Mouse (Mus musculus) cerebellum, adult 11 months (tissue): Measurements from ENCODE around the gene Gm1043.

ENCODE experiments used
- DNase-seq: peaks from one replicate; pipeline ENCODE4 v3.0.0; 2022

Gene Gm1043

DNA sequence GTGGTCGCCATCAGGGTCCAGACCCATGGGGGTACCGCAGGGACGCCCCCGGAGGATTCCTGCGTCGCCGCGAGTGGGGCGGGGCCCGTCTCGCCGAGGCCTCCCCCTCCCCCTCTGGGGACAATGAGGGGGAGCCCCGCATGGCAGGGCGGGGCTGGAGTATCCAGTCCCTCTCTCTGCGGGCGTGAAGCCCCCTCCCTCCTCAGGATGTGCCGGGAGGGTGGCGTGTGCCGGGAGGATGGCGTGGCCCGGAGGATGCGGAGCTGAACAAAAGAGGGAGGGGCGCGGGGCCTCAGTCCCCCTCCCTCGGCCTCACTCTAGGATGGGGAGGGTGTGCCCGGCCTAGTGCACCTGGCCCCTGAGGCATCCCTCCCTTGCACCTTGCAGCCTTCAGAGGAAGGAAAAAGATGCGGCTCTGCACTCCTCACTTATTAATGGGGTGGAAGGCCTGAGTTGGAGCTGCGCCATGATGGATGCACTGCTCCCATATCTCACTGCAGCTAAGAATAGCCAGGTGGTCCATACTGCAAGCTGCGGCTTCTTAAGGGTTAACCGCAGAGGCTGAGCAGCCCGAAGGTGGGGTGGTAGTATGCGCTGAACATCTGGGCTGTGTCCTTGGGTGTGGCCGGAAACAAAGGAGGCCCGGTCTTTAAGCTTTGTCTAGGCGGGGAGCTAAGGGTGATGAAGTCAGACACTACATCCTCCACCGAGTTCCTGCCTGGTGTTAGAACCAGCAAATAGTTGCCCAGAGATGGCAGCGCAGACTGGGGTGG is 161.2 kb downstream of the Gm1043 start:
- DNase-seq: peak; percentile 54

DNA sequence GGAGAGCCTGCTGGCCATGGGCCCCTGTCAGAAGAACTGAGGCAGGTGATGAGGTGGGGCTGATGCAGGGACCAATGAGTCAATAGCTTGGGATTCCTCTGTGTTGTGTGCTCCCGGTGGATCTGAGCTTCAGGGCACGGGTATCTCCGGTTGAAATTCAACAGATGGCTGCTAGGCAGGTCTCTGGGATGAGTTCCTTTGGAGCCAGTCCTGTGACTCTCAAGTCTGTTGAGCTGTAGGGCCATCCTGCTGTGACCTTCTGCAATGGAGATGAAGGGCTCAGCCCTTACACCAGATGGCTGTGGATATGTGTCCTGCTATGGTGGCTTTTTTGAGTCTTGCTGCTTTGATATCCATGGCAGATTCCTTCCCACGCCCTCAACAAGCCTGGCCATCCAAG is 162.3 kb downstream of the Gm1043 start:
- DNase-seq: peak; percentile 68

DNA sequence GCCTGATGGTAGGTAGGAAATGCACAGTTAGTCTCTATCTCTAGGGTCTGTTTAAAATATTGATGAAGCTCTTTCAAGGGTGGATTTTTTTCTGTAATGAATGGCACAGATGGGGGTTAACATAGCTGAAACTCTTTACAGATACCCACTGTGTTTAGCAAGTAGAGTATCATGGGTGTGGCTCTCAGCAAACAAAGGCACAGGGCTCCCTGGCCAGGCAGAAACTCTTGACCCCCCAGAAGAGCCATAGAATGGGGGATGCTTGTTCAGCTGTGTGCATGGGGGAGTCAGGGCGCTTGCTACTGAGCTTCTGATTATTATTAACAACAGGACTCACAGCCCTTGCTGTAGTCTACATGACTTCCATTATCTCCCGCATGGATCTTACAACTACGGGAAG is 163.7 kb downstream of the Gm1043 start:
- DNase-seq: no peak

DNA sequence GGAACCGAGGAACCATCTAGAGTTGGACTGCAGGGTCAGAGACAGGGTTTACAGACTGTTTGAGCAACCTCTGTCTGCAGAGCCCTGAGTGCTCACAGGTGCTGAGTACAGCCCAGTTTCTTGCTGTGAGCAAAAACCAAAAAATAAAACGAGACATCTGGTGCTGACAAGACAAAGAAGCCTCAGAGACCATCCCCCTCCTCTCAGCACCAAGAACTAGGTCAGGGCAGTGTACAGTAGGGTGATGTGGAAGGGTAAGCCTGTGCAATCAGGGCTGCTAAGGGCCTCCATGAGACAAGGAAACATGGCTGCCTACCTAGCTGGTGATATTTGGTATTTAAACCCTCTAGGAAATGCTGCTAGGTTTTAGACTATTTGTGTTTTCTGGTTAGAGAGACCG is 166.4 kb downstream of the Gm1043 start:
- no peak for DNase-seq

DNA sequence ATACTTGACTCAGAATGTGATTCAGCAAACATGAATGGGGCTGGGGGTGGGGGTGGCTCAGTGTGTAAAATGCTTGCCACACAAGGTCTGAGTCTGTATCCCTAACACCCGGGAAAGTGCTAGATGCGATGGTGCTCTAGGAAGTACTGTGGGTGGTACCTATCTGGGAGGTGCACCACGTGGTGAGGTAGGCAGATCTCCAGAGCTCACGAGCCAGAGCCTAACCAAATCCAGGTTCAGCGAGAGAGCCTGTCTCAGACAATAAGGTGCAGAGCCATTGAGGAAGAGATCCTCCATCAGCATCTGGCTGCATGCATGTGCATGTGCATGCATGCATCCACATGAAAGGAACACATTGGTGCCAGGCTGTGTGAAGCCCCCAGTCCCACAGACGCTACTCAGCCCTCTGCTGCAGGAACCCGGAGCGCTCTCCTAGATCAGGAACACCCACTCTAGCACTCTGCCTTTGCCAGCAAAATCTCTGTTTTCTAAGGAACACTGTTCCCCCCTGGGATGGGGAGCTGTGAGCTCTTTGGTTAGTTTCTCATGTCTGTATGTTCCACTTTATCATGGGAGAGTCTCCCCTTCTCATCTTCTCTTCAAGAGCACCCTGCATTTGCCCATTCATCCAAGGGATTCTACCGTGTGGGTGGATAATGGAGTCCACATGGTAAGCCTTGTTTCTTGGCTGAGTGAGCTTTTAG is 167.1 kb downstream of the Gm1043 start:
- DNase-seq: no peak

DNA sequence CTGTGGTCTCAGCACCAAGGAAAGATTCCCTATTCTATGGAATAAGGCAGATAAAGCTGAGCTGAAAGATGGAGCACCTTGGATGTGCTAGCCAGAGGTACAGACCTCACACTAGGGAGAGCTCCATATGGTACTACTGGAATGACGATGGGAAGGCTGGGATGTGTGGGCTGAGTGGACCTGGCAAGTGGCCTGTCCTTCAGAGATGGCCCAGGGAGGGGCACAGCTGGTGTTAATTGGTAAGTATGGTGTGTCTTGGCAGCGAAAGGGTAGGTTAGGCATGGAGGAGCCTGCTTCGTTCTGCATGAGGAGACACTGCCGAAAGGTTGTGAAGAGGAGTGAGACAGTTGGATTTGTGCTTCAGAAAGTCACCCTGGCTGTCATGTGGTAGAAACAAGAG is 169.4 kb downstream of the Gm1043 start:
- DNase-seq: peak; percentile 31

DNA sequence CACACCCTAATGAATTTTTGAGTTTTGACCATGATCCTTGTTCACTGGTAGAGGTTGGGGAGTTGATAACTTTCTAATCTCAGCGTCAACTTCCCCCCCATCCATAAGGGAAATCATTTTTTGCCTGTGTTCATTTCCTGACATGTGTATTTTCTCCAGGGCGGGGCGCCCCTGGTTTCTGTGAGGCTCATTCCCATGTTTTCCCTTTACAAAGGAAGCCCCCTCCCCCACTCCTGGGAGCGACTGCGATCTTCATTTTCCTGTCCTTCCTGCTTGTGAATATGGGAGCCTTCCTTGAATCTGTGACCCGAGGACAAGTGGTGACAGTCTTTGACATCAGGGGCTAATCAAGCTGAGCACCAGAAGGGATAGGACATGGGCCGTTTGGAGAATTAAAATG is 171.7 kb downstream of the Gm1043 start:
- no peak for DNase-seq

DNA sequence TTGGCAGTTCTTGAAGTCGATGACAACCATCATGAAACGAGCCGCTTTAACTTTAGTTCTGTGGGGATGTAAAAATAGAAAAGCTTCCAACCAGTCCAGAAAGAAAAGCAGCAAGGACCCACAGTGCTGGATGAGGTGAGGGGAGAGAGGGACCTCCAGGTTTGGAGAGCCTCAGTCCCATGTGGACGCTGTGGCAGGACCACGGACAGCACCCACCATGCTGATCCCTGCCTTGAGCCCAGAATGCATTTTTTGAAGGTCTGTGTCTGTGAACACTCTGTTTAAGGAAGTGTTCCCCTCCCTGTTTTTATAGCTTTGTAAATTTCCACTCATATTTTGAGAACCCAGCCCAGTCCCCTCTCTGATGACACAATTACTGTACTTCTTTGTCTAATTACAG is 172.1 kb downstream of the Gm1043 start:
- DNase-seq: no peak

DNA sequence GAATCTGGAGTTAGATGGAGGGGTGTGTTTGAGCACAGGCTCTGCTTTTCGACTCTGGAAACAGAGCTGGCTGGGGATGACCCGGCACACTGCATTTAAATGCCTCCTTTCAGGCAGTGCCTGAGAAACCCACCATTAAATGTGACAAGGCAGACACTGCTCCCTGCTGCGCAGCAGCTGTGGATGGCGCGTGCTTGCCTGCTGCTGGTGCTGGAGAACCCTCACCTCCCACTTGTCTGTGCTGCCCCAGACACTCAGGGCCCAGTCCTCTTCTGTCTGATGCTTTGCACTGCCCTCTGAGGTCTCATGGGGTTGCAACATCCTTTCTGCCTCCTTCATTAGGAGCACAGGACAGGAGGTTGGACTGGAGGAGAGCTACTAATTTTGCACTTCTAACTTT is 176.6 kb downstream of the Gm1043 start:
- DNase-seq: no peak

DNA sequence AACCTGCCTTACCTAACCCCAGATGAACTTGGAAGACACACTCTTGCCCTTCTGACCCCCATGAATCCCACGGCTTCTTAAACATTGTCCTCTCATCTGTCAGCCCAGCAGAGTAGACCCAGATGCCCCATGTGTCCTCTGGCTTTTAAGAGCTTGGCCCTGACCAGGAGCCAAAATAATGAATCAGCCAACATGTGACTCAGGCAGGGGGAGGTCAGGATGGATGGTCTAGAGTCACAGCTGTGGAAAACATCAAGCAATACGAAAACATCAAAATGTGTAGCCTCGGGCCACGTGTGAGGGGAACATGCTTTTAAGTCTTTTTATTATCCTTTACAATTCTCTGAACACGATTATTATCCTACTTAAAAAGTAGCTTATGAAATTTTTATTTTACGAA is 178.6 kb downstream of the Gm1043 start:
- DNase-seq: no peak
